Mouse (Mus musculus) limb, embryonic 15.5 days (tissue): ENCODE measurements around the gene St8sia6. TPM values are rescaled to one million over a fixed set of nuclear protein-coding genes. Genes with fewer than 3 reads are reported as not detected.

Source experiments
- polyA plus RNA-seq: library from polyadenylated mRNA; unstranded; fragments of >200 nt; fragmentation: Nextera tagmentation; extraction: Ambion mirVana; gene quantifications from 2 replicates; pipeline ENCODE4 v1.2.1, GENCODE M21; 2015

Gene St8sia6
- polyA plus RNA-seq, 1 experiment from 2014 or later: 1.2 TPM

Other genes with a start within 250 kb of the St8sia6 start
- 8.9 and 11.5 TPM in 2 replicates for gene Trdmt1, start 249.4 kb downstream of the St8sia6 start, polyA plus RNA-seq
- gene Vim, start 220.1 kb downstream of the St8sia6 start, polyA plus RNA-seq: 1,276 and 1,300 TPM in 2 replicates